Mouse (Mus musculus): Measurements from ENCODE around the gene Msln.
"Not testable (repeated sequence)": the region's sequence is repeated elsewhere in the genome, so short reads cannot be mapped to it uniquely, and the experiment has no call there.

Msln gene

DNA sequence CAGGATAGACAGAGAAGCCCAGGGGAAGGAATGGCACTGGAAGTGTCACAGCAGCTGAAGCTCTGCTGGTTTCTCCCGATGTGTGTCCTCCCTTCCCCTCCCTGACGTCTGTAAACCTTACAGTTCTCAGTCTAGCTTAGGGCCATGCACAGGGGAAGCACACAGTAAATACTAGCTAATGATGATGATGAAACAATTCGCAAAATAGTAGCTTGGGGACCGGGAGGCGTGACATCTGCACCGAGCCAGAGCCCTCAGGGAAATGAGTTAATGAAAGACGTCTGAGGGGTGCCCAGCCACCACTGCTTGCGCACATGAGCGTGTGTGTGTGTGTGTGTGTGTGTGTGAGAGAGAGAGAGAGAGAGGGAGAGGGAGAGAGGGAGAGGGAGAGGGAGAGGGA lies 15.2 kb upstream of the Msln start:
- no peak for DNase-seq (ENCODE audit: low spot score)

GRCm38 (mm10) chr17:25765886-25766285 lies 11.7 kb upstream of the Msln start:
- DNase-seq (ENCODE audit: low spot score), result no peak

DNA sequence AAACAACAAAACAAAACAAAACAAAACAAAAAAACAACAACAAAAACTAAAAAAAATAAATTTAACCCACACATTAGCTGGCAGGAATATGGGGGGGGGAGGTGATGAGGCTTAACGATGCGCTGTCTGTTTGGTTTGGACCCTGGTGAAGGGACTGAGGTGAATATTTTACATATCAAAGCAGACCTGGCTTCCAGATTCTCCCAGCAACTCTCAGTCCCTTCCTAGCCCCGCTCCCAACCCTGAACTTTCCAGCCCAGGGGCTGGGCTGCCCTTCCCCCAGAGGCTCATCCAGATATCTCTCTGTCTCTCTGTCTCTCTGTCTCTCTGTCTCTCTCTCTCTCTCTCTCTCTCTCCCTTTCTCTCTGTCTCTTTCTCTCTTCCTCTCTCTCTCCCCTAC lies 8.4 kb upstream of the Msln start:
- no peak for DNase-seq (ENCODE audit: low spot score)

DNA sequence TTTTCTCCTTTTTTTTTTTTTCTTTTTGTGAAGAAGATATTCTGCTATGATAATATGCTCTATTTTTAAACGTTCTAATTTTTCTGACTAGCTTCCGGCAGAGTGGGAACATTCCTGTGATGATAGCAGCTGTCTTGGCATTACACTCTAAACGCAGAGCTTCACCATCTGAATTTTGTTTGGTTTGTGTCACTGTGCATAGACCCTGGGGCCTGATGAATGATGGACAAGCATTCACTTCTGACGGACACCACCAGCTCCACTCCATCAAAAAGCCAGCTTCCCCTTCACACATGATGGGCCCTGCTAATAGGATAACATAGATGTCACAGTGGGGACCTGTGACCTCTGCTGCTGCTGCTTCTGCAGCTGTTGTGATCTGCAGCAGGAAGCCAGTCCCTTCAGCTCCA lies 7.4 kb upstream of the Msln start:
- no peak for DNase-seq (ENCODE audit: low spot score)

GRCm38 (mm10) chr17:25760148-25760547 lies 6.0 kb upstream of the Msln start:
- DNase-seq (ENCODE audit: low spot score), result no peak

- DNase-seq (ENCODE audit: low spot score), result no peak
These were observed 3.5 kb upstream of the Msln start for GRCm38 (mm10) chr17:25757691-25758090.

- peak; percentile 49 for DNase-seq (ENCODE audit: low spot score)
These were observed 2.4 kb upstream of the Msln start for GRCm38 (mm10) chr17:25756378-25757242.

DNA sequence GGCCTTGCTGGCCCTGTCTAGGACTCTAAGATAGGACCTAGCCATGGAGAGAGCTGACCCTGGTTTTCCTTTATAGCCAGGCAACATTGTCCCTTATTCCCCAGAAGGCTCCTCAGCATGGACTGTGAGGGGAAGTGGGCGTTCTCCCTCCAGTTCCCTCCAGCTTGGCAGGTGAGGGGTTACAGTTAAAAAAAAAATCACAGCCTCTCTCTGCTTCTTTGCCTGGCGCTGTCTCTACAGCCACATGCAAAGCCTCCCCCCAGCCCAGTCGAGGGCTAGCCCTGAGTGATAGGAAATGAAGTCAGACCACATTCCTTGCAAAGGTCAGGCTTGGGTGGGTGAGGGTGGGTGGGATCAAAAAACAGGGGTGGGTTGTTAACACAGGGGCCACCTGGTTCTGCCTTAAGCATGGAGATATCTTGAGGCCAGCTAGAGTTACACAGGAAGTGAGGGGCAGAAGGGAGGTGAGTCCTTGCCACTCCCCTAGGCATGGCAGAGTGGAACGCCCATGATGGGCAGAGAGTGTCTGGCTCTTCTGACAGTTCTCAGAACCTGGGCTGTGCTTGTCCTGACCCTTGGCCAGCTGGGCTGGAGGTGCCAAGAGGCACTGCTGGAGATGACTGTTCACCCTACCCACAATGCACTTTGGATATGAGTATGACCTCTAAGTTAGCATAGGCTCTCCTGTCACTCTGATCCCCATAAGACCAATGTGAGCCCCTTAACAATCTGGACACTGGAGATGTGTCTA lies 1.6 kb upstream of the Msln start:
- peak; percentile 21 for DNase-seq (ENCODE audit: low spot score)

DNA sequence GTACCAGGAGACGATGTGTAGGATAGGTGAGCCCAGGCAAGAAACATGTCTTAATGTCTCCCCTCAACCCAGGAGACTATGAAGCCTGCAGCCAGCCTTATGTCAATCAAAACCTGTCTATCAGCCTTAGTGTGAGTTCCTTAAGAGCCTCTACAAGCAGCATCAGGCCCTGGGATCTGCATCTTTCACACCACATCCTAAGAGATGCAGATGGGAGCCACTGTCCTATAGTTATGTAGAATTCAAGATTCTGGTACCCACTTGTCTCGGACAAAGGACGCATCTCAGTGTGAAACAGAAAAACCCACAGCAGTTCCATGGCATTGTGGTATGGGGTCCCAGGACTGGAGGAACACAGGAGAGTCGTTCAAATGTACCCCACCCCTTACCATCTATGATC lies 908 bp upstream of the Msln start:
- DNase-seq (ENCODE audit: low spot score), result no peak

DNA sequence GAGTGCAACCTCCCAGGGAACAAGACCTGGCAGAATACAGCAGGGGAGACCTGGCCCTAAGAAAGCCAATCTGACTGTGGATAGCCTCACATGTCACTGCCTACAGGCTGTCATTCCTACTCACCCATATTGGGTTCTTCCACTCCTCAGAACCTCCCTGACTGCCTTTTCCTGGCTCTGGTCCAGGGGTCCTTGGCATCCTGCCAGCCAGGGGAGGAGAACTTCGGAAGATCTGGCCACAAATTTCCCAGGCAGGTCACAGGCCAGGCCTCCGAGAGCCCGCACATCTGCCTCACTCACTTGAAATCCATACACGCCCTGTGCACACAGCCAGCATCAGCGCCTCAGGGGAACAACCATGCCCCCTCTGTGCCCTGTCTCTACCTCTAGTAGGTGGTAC lies 2.7 kb downstream of the Msln start:
- peak; percentile 71 for DNase-seq (ENCODE audit: low spot score)

DNA sequence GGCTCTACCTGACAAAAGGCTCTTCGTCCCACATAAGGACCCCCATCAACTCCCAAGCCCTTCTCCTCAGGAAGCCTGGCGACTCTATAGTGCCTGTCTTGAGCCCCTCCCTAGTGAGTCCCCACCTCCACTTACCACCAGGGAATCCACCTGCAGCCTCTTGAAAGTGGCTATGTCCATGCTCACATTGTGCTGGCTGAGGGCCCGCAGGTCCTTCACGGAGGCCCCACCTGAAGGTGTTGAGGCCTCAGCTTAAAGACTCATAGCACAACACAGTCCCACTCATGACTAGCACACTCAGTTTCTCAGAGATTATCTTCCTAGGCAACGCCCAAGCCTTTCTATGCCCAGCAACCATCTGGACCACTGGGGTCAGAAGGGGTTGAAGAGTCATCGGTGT lies 4.9 kb downstream of the Msln start:
- no peak for DNase-seq (ENCODE audit: low spot score)

- DNase-seq (ENCODE audit: low spot score), result no peak
These were observed 5.9 kb downstream of the Msln start for GRCm38 (mm10) chr17:25748238-25748637.

DNA sequence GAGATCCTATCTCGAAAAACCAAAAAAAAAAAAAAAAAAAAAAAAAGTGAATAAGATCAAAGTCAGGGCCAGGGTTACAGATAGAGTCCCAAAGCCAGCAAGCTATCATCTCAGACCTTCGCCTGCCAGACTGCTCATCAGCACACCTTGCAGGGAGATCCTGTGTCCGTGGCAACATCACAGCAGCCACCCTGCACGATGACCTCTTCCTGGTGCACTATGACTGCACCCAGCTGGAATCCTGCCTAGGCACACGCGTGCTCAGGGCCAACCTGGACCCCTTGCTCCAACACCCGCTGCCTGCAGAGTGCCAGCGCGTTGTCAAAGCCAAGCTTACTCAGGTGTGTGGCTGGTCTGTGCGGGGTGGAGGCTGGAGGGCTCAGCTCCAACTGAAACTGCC lies 9.9 kb downstream of the Msln start:
- no peak for DNase-seq (ENCODE audit: low spot score)

DNA sequence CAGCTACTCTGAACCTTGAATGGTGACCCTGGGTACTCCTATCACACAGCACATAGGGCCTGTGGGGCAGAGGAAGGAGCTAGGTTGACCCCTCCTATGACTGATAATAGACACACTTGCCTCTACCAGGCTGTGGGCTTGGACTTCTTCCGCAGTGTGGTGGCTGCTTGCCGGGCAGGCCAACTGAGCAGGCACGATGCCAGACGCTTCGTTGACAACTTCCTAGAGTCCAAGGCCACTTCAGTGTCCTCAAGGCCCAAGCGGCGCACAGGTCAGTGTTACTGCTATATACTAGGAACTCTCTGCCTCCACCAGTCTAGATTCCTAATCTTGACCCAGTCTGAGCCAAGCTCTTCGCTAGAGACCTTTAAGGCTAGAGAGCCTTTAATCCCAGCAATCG lies 10.3 kb downstream of the Msln start:
- DNase-seq (ENCODE audit: low spot score), result no peak

DNA sequence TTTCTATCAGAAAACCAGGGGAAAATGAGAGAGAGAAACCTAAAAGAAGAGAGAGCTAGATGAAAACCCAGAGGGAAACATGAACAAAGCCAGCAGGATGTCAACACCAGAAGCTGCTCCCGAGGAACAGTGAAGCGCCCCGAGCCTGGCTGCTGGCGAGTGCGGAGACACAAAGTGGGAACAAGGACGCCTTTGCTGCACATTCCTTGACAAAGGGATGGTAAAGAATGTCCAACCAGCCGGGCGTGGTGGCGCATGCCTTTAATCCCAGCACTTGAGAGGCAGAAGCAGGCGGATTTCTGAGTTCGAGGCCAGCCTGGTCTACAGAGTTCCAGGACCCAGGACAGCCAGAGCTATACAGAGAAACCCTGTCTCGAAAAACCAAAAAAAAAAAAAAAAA lies 12.7 kb downstream of the Msln start:
- not testable (repeated sequence) for DNase-seq (ENCODE audit: low spot score)

- no peak for DNase-seq (ENCODE audit: low spot score)
These were observed 15.3 kb downstream of the Msln start for GRCm38 (mm10) chr17:25738861-25739260.

- DNase-seq (ENCODE audit: low spot score), result no peak
These were observed 18.4 kb downstream of the Msln start, which contains the start of gene Mslnl for GRCm38 (mm10) chr17:25735745-25736144. TSS of gene Mslnl (plus strand) at chr17:25736042.

GRCm38 (mm10) chr17:25735246-25735645 lies 18.9 kb downstream of the Msln start:
- DNase-seq (ENCODE audit: low spot score), result no peak

DNA sequence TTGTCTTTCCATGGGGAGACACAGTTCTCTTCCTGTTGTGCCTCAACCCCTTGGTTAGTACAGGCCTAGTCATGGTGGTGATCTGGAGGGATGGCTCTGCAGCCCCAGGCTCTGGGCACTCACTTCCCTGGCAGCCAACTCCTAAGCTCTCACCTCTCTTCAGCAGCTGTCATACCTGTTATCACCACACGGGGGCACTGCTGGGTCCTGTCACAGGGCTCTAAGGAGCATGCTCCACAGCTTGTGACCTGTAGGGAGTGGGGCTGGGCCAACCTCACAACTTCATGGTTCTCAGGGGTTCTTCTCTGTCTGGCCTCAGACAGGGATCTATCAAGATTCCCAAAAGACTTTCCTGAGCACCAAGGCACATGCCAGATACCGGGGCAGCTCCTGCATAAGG lies 22.1 kb downstream of the Msln start:
- peak; percentile 85 for DNase-seq (ENCODE audit: low spot score)

GRCm38 (mm10) chr17:25728009-25728270 lies 26.2 kb downstream of the Msln start:
- no peak for DNase-seq (ENCODE audit: low spot score)

- peak; percentile 100 for DNase-seq (ENCODE audit: low spot score)
These were observed 26.7 kb downstream of the Msln start, which contains the start of the genes Chtf18 and Rpusd1 for GRCm38 (mm10) chr17:25727265-25728008. TSS of gene Chtf18 (minus strand) at chr17:25727419. TSS of gene Rpusd1 (plus strand) at chr17:25727670.

DNA sequence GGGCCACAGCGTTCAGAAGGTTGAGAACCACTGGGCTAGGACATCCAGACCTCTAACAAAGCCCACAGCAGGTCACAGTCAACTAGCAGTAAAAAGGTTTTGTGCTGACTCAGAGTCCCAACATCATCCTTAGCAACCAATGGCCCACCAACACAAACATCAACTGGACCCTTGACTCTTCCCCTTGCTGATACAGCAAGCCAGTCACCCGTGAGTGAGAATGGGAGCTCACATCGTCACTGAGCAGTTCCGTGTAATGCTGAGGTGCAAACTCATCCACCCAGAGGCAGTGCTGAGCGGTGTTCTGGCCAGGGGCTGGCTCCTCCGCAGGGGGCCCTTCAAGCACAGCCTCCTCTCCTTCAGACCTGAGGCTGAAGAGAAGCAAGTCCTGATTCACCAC lies 28.9 kb downstream of the Msln start:
- DNase-seq (ENCODE audit: low spot score), result no peak

GRCm38 (mm10) chr17:25723919-25724318 lies 30.3 kb downstream of the Msln start:
- DNase-seq (ENCODE audit: low spot score), result no peak
